Mouse (Mus musculus) stomach, embryonic 14.5 days (tissue): ENCODE results near the gene Tsg101. TPM values are rescaled to one million over a fixed set of nuclear protein-coding genes. Genes with fewer than 3 reads are reported as not detected.

Experiments
- ATAC-seq: fragments of 200-750 bp; cut with Nextera tagmentation; 2 replicates; pipeline ENCODE4 v1.8.0; 2017; ENCODE audit warnings: low read depth, moderate TSS enrichment; ENCODE audit not compliant: insufficient number of reproducible peaks, insufficient read depth, low FRiP score
- H3K27ac ChIP-seq: fragments of 300-500 bp; sonication (generic); 2 replicates; pipeline ENCODE4 v1.5.1; 2014; ENCODE audit warnings: mild to moderate bottlenecking, low read length, moderate library complexity, mixed read lengths
- H3K27me3 ChIP-seq: fragments of 300-500 bp; sonication (generic); 2 replicates; pipeline ENCODE4 v1.6.1; 2014; ENCODE audit warnings: low read length, control low read depth, mixed read lengths; ENCODE audit not compliant: control insufficient read depth, insufficient read depth
- H3K36me3 ChIP-seq: fragments of 300-500 bp; sonication (generic); 2 replicates; pipeline ENCODE4 v1.6.1; 2014; ENCODE audit warnings: mild to moderate bottlenecking, control low read depth, low read length, moderate library complexity, mixed read lengths; ENCODE audit not compliant: control insufficient read depth, insufficient read depth
- H3K4me1 ChIP-seq: fragments of 300-500 bp; sonication (generic); 2 replicates; pipeline ENCODE4 v1.6.1; 2014; ENCODE audit warnings: low read length, control low read depth, mixed read lengths; ENCODE audit not compliant: control insufficient read depth, insufficient read depth
- H3K4me2 ChIP-seq: fragments of 300-500 bp; sonication (generic); replicated peaks from 2 replicates; pipeline ENCODE4 v1.6.1; 2014; ENCODE audit warnings: low read depth, low read length, control low read depth
- H3K4me3 ChIP-seq: fragments of 300-500 bp; sonication (generic); 2 replicates; pipeline ENCODE4 v1.5.1; 2014; ENCODE audit warnings: low read depth, low read length, control low read depth
- H3K9ac ChIP-seq: fragments of 300-500 bp; sonication (generic); replicated peaks from 2 replicates; pipeline ENCODE4 v1.6.1; 2014; ENCODE audit warnings: low read depth, mild to moderate bottlenecking, control low read depth, low read length, moderate library complexity, mixed read lengths
- H3K9me3 ChIP-seq: fragments of 300-500 bp; sonication (generic); 2 replicates; pipeline ENCODE4 v1.6.1; 2016; ENCODE audit warnings: low read depth, low read length, control low read depth; ENCODE audit not compliant: control insufficient read depth
- WGBS: fragments of 180-500 bp; shearing (Covaris S2); extraction: QIAGEN DNeasy Blood & Tissue Kit; methylation state at CpG from one replicate; pipeline ENCODE4 v1.1.7; 2014; 5-methylcytosine and 5-hydroxymethylcytosine counted together
- polyA plus RNA-seq: library from polyadenylated mRNA; unstranded; fragments of >200 nt; fragmentation: Nextera tagmentation; extraction: Ambion mirVana; gene quantifications from 2 replicates; pipeline ENCODE4 v1.2.1, GENCODE M21; 2014

The Tsg101 gene
- polyA plus RNA-seq, 1 experiment from 2014 or later = 179 TPM

- ATAC-seq = no peak
- no peaks in the 10 kb centered on the region for H3K4me1 ChIP-seq
- H3K9ac ChIP-seq = no peak overlapping the region
- H3K27me3 ChIP-seq = no peaks in the 10 kb centered on the region
- 71% methylated on average over 9 of the region's 9 CpGs for WGBS
- H3K36me3 ChIP-seq = peaks cover 27% of the 10 kb centered on the region
- no peak overlapping the region for H3K4me3 ChIP-seq
- no peaks in the 10 kb centered on the region for H3K9me3 ChIP-seq
- H3K27ac ChIP-seq = no peak overlapping the region
- no peak overlapping the region for H3K4me2 ChIP-seq
Observed at GRCm38 (mm10) chr7:46857436-46857835, 62.3 kb downstream of the Tsg101 start.

- no peak overlapping the region for H3K27ac ChIP-seq
- no peak overlapping the region for H3K4me2 ChIP-seq
- H3K36me3 ChIP-seq = peaks cover 41% of the 10 kb centered on the region
- no peak for ATAC-seq
- H3K27me3 ChIP-seq = no peaks in the 10 kb centered on the region
- 73% methylated on average over 7 of the region's 7 CpGs for WGBS
- no peak overlapping the region for H3K9ac ChIP-seq
- no peaks in the 10 kb centered on the region for H3K9me3 ChIP-seq
- no peaks in the 10 kb centered on the region for H3K4me1 ChIP-seq
- H3K4me3 ChIP-seq = no peak overlapping the region
Observed at GRCm38 (mm10) chr7:46855866-46856560, 63.8 kb downstream of the Tsg101 start.

GRCm38 (mm10) chr7:46853365-46853764, 66.4 kb downstream of the Tsg101 start:
- Histone ChIP-seq H3K27ac (no peak overlapping the region), H3K36me3 (peaks cover 64% of the 10 kb centered on the region), H3K4me2 (no peak overlapping the region), H3K4me1 (no peaks in the 10 kb centered on the region), H3K27me3 (no peaks in the 10 kb centered on the region), H3K4me3 (no peak overlapping the region), H3K9me3 (no peaks in the 10 kb centered on the region), H3K9ac (no peak overlapping the region)
- 93% methylated on average over 9 of the region's 9 CpGs for WGBS
- no peak for ATAC-seq

DNA sequence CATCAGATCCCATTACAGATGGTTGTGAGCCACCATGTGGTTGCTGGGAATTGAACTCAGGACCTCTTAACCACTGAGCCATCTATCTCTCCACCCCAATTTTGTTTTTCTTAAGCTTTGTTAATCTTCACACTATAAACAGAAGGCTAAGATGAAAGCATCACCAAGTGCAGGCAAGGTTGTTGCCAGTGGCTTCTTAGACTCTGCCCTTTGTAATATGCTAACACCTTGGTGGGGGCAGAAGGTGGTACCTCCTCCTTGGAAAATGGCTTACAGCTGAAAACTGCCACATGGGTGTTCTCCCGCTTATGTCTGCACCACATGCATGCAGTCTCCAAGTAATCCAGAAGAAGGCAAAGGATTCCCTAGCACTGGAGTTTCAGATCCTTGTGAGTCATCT, 67.1 kb downstream of the Tsg101 start:
- Histone ChIP-seq H3K4me1 (no peaks in the 10 kb centered on the region), H3K4me3 (no peak overlapping the region), H3K4me2 (no peak overlapping the region), H3K9me3 (no peaks in the 10 kb centered on the region), H3K27ac (no peak overlapping the region), H3K27me3 (no peaks in the 10 kb centered on the region), H3K36me3 (peaks cover 67% of the 10 kb centered on the region), H3K9ac (no peak overlapping the region)
- no peak for ATAC-seq
- WGBS = 85% methylated on average over 1 of the region's 1 CpGs

- ATAC-seq = no peak
- Histone ChIP-seq H3K27ac (no peak overlapping the region), H3K4me2 (no peak overlapping the region), H3K36me3 (peaks cover 67% of the 10 kb centered on the region), H3K9ac (no peak overlapping the region), H3K27me3 (no peaks in the 10 kb centered on the region), H3K9me3 (no peaks in the 10 kb centered on the region), H3K4me3 (no peak overlapping the region), H3K4me1 (peaks cover 7% of the 10 kb centered on the region; the same call in 1 of the 2 replicates)
- 84% methylated on average over 7 of the region's 7 CpGs for WGBS
Observed at GRCm38 (mm10) chr7:46851026-46851425, 68.7 kb downstream of the Tsg101 start.

- Histone ChIP-seq H3K36me3 (peaks cover 58% of the 10 kb centered on the region), H3K4me1 (peaks cover 16% of the 10 kb centered on the region), H3K9me3 (no peaks in the 10 kb centered on the region), H3K4me3 (no peak overlapping the region), H3K4me2 (no peak overlapping the region), H3K9ac (no peak overlapping the region), H3K27ac (no peak overlapping the region), H3K27me3 (no peaks in the 10 kb centered on the region)
- no peak for ATAC-seq
- 90% methylated on average over 5 of the region's 5 CpGs for WGBS
Observed at GRCm38 (mm10) chr7:46849287-46849686, 70.5 kb downstream of the Tsg101 start.

GRCm38 (mm10) chr7:46846486-46847244, 73.1 kb downstream of the Tsg101 start:
- peaks cover 16% of the 10 kb centered on the region for H3K4me1 ChIP-seq
- H3K36me3 ChIP-seq = peaks cover 32% of the 10 kb centered on the region
- no peaks in the 10 kb centered on the region for H3K9me3 ChIP-seq
- H3K9ac ChIP-seq = peak overlapping the region; percentile 84
- H3K27me3 ChIP-seq = no peaks in the 10 kb centered on the region
- peak; percentile 57 for ATAC-seq
- H3K27ac ChIP-seq = peak overlapping the region; percentile 92; the same call in 1 of the 2 replicates
- H3K4me2 ChIP-seq = peak overlapping the region; percentile 74
- WGBS = 2% methylated on average over 28 of the region's 28 CpGs
- peak overlapping the region; percentile 84 for H3K4me3 ChIP-seq

DNA sequence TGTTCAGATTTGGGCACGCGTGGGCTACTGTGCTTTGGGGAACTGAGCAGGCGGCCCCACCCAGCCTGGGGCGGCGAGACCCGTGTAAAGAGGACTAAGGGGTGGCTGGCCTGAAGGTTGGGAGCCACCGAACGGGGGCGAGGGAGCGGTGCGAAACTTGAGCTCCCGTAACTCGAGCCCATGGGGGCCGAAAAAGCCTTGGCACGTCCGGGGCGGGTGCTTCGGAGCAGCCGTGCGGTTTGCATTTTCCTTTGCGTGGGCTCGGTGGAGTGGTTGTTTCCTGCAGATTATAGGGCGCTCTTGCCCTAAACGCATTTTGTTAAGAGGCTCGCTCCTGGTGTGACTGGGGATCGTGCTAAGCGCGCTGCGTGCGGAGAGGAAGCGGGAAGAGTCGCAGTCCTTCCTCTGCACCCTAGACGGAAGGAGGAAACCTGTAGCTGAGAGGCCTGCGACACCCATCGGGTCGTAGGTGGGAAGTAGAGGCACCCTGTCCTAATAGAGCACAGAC, 73.7 kb downstream of the Tsg101 start:
- Histone ChIP-seq H3K9me3 (no peaks in the 10 kb centered on the region), H3K4me1 (peaks cover 16% of the 10 kb centered on the region), H3K27me3 (no peaks in the 10 kb centered on the region), H3K36me3 (peaks cover 25% of the 10 kb centered on the region), H3K4me3 (peak overlapping the region; percentile 84), H3K27ac (peak overlapping the region; percentile 92), H3K4me2 (peak overlapping the region; percentile 74), H3K9ac (peak overlapping the region; percentile 84)
- under 1% methylated on average over 36 of the region's 36 CpGs for WGBS
- peak; percentile 30; the same call in 1 of the 2 replicates for ATAC-seq
